Mouse (Mus musculus) heart, adult 2 months (tissue): ENCODE results near the gene Fam234a. TPM values are rescaled to one million over a fixed set of nuclear protein-coding genes. Genes with fewer than 3 reads are reported as not detected.

Source experiments
- DNase-seq, 2 experiments: peaks; one replicate each; pipeline ENCODE4 v3.0.0; 2021
- H3K27ac ChIP-seq: fragments of 200-600 bp; 2 replicates; pipeline ENCODE4 v1.8.1; 2022
- H3K27me3 ChIP-seq: fragments of 200-500 bp; 2 replicates; pipeline ENCODE4 v1.6.1; 2012; ENCODE audit warnings: mild to moderate bottlenecking, low read length, inconsistent platforms, mixed read lengths; ENCODE audit not compliant: control insufficient read depth, insufficient read depth
- H3K36me3 ChIP-seq: fragments of 200-500 bp; 2 replicates; pipeline ENCODE4 v1.6.1; 2012; ENCODE audit warnings: low read length, inconsistent platforms; ENCODE audit not compliant: control insufficient read depth, insufficient read depth
- H3K4me1 ChIP-seq: fragments of 200-500 bp; 2 replicates; pipeline ENCODE4 v1.6.1; 2011; ENCODE audit warnings: low read length; ENCODE audit not compliant: control insufficient read depth, insufficient read depth
- H3K4me3 ChIP-seq: fragments of 200-600 bp; 2 replicates; pipeline ENCODE4 v1.8.1; 2022
- H3K79me2 ChIP-seq: fragments of 200-500 bp; replicated peaks from 2 replicates; pipeline ENCODE4 v1.6.1; 2012; ENCODE audit warnings: mild to moderate bottlenecking, inconsistent platforms, low read length, moderate library complexity, mixed read lengths; ENCODE audit not compliant: control insufficient read depth, insufficient read depth
- H3K9ac ChIP-seq: fragments of 200-500 bp; 2 replicates; pipeline ENCODE4 v1.6.1; 2012; ENCODE audit warnings: low read depth, mild to moderate bottlenecking, control low read depth, inconsistent platforms, low read length, mixed read lengths
- CTCF ChIP-seq: fragments of 200-600 bp; IDR thresholded peaks from 2 replicates; pipeline ENCODE4 v1.8.1; 2022; ENCODE audit warnings: antibody characterized with exemption, mild to moderate bottlenecking, moderate library complexity
- EP300 ChIP-seq: fragments of 200-500 bp; IDR thresholded peaks from 2 replicates; pipeline ENCODE4 v1.6.1; 2011; ENCODE audit warnings: low read depth, low read length, control low read depth; ENCODE audit not compliant: insufficient read depth
- POLR2A ChIP-seq: fragments of 200-500 bp; IDR thresholded peaks from 2 replicates; pipeline ENCODE4 v1.6.1; 2011; ENCODE audit warnings: mild to moderate bottlenecking, low read depth, low read length, control low read depth; ENCODE audit not compliant: insufficient read depth
- WGBS: fragments of 180-500 bp; shearing (Covaris S2); methylation state at CpG from one replicate; pipeline ENCODE4 v1.1.7; 2018; 5-methylcytosine and 5-hydroxymethylcytosine counted together
- intact Hi-C: fragments of 180-260 bp; cut with DNase I; formaldehyde crosslinking; loops from one replicate; pipeline ENCODE4 v1.15.1; 2025
- polyA plus RNA-seq: library from polyadenylated mRNA; depleted of rRNA; stranded (reverse); fragments of >200 nt; gene quantifications from 2 replicates; pipeline ENCODE4 v1.2.3, GENCODE M21; 2012
- total RNA-seq, 2 experiments: library from RNA; stranded (reverse); gene quantifications; 2 replicates each; pipeline ENCODE4 v1.2.3; 2021

Fam234a gene
- total and polyA plus RNA-seq, 3 experiments = 93.1 to 128 (median 113) TPM

- H3K27ac ChIP-seq = no peak overlapping the region
- intact Hi-C loops = no loop called here
- H3K9ac ChIP-seq = no peak overlapping the region
- TF ChIP-seq CTCF (no peak), EP300 (no peak), POLR2A (no peak)
- no peak for DNase-seq
- WGBS = 47% methylated on average over 1 of the region's 1 CpGs
- no peak overlapping the region for H3K4me3 ChIP-seq
- H3K4me1 ChIP-seq = 0 out of 2 replicates have a peak, but pooled peaks cover 1% of the 10 kb centered on the region
- H3K27me3 ChIP-seq = peaks cover 4% of the 10 kb centered on the region; the same call in 1 of the 2 replicates
- H3K79me2 ChIP-seq = no peaks in the 10 kb centered on the region
- H3K36me3 ChIP-seq = no peaks in the 10 kb centered on the region
These were observed 37.6 kb downstream of the Fam234a start for GRCm38 (mm10) chr17:26206392-26206791.

GRCm38 (mm10) chr17:26204766-26205165, 39.3 kb downstream of the Fam234a start:
- no peak overlapping the region for H3K4me3 ChIP-seq
- H3K9ac ChIP-seq = no peak overlapping the region
- no peaks in the 10 kb centered on the region for H3K36me3 ChIP-seq
- DNase-seq = no peak
- no peak overlapping the region for H3K27ac ChIP-seq
- 0 out of 2 replicates have a peak, but pooled peaks cover 1% of the 10 kb centered on the region for H3K4me1 ChIP-seq
- TF ChIP-seq EP300 = no peak
- no peak for TF ChIP-seq POLR2A
- TF ChIP-seq CTCF = no peak
- 46% methylated on average over 11 of the region's 11 CpGs for WGBS
- intact Hi-C loops = no loop called here
- peaks cover 4% of the 10 kb centered on the region; the same call in 1 of the 2 replicates for H3K27me3 ChIP-seq
- no peaks in the 10 kb centered on the region for H3K79me2 ChIP-seq

- Histone ChIP-seq H3K27ac (no peak overlapping the region), H3K9ac (0 out of 2 replicates have a peak overlapping the region, but pooled peaks have one; percentile 21), H3K4me3 (peak overlapping the region; percentile 53), H3K27me3 (peaks cover 4% of the 10 kb centered on the region; the same call in 1 of the 2 replicates), H3K4me1 (0 out of 2 replicates have a peak, but pooled peaks cover 1% of the 10 kb centered on the region), H3K79me2 (no peaks in the 10 kb centered on the region), H3K36me3 (no peaks in the 10 kb centered on the region)
- peak; percentile 27 to 40 for DNase-seq
- 2% methylated on average over 30 of the region's 30 CpGs for WGBS
- TF ChIP-seq CTCF (no peak), EP300 (no peak), POLR2A (no peak)
- intact Hi-C loops = no loop called here
These were observed 40.7 kb downstream of the Fam234a start for GRCm38 (mm10) chr17:26203321-26203811.

- Histone ChIP-seq H3K9ac (0 out of 2 replicates have a peak within 1 kb of the TSS, but pooled peaks have one; percentile 21), H3K27ac (no peak within 1 kb of the TSS), H3K4me1 (0 out of 2 replicates have a peak, but pooled peaks cover 1% of the 10 kb centered on the region), H3K79me2 (no peaks in the 10 kb centered on the region), H3K27me3 (peaks cover 4% of the 10 kb centered on the region; the same call in 1 of the 2 replicates), H3K36me3 (no peaks in the 10 kb centered on the region), H3K4me3 (peak within 1 kb of the TSS; percentile 53)
- TF ChIP-seq EP300 (no peak), CTCF (no peak), POLR2A (no peak)
- DNase-seq = peak in 1 of 2 experiments; percentile 44
- intact Hi-C loops = no loop called here
- 3% methylated on average over 22 of the region's 22 CpGs for WGBS
These were observed 41.3 kb downstream of the Fam234a start, which contains the start of gene Rgs11 for GRCm38 (mm10) chr17:26202737-26203136. Gene Rgs11 (plus strand): TSS chr17:26202951.

GRCm38 (mm10) chr17:26201998-26202397, 42.0 kb downstream of the Fam234a start:
- Histone ChIP-seq H3K27ac (no peak overlapping the region), H3K4me1 (0 out of 2 replicates have a peak, but pooled peaks cover 1% of the 10 kb centered on the region), H3K79me2 (no peaks in the 10 kb centered on the region), H3K9ac (no peak overlapping the region), H3K27me3 (peaks cover 4% of the 10 kb centered on the region; the same call in 1 of the 2 replicates), H3K4me3 (no peak overlapping the region), H3K36me3 (no peaks in the 10 kb centered on the region)
- intact Hi-C loops = no loop called here
- no peak for TF ChIP-seq EP300
- no peak for TF ChIP-seq POLR2A
- TF ChIP-seq CTCF = no peak
- DNase-seq = no peak

- Histone ChIP-seq H3K27me3 (peaks cover 4% of the 10 kb centered on the region; the same call in 1 of the 2 replicates), H3K4me1 (0 out of 2 replicates have a peak, but pooled peaks cover 1% of the 10 kb centered on the region), H3K9ac (peak overlapping the region; percentile 15), H3K36me3 (no peaks in the 10 kb centered on the region), H3K4me3 (peak overlapping the region; percentile 38), H3K79me2 (no peaks in the 10 kb centered on the region), H3K27ac (no peak overlapping the region)
- intact Hi-C loops = no loop called here
- no peak for DNase-seq
- TF ChIP-seq POLR2A = no peak
- no peak for TF ChIP-seq EP300
- no peak for TF ChIP-seq CTCF
- WGBS = 4% methylated on average over 90 of the region's 92 CpGs
These were observed 43.0 kb downstream of the Fam234a start for GRCm38 (mm10) chr17:26200831-26201705.
